Mouse (Mus musculus): ENCODE data around the gene Taf3. TPM values are rescaled to one million over a fixed set of nuclear protein-coding genes. Genes with fewer than 3 reads are reported as not detected.

Taf3 gene
- total RNA-seq (2012; rRNA removed) = 8.3 and 9.1 TPM in 2 replicates
- 10 to 100 TPM in 1 of 2 experiments, not detected in 1; 20.9 TPM for polyA plus RNA-seq (2012; ENCODE audit: insufficient read depth in 1 of 2, insufficient read length in 2 of 2, low read depth in 1 of 2, low replicate concordance in 2 of 2, missing spikeins in 1 of 2)

DNA sequence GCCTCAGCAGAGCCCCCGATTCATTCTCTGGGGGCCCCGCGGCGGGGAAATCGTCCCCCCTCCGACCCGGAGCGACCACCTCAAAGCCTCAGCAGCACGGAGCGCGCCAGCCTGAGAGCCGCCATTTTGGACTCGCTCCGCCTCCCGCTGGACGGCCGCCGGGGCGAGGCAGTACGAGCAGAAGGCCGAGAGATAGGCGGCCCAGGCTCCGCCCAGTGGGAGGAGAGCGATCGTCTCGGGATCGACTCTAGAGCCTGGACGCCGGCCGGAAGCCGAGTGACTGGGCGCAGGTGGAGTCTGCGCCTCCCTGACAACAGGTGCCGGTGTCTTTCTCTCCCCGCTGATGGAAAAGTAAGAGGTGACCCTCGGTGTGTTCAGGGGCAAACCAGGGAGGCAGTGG lies at the start of gene Taf3:
Gene Taf3 (minus strand): TSS at position 136 of the 400 bp plus-strand sequence.
- Histone ChIP-seq H3K36me3 (ENCODE audit: control insufficient read depth in 1 of 2, insufficient read depth in 2 of 2, low read length in 2 of 2) (peaks cover 0 to 5% of the 10 kb centered on the region in 2 experiments; a peak in 1 of 4 replicates), H3K9ac (ENCODE audit: control insufficient read depth, low read depth, low read length, poor library complexity, severe bottlenecking) (peak within 1 kb of the TSS; percentile 96), H3K4me3 (ENCODE audit: control insufficient read depth in 1 of 2, insufficient read depth in 1 of 2, low read depth in 2 of 2, low read length in 2 of 2) (peak within 1 kb of the TSS; percentile 75 to 95), H3K27me3 (ENCODE audit: control insufficient read depth in 1 of 2, insufficient read depth in 2 of 2, low read length in 2 of 2) (no peaks in the 10 kb centered on the region), H3K9me3 (replicated peaks; ENCODE audit: insufficient read depth, low read length) (no peaks in the 10 kb centered on the region), H3K4me1 (ENCODE audit: control insufficient read depth in 1 of 2, insufficient read depth in 2 of 2, low read length in 2 of 2) (peaks cover 0 to 4% of the 10 kb centered on the region in 2 experiments; a peak in 3 of 4 replicates), H3K79me2 (ENCODE audit: control insufficient read depth, insufficient read depth, low read length, poor library complexity) (peaks cover 31% of the 10 kb centered on the region), H3K27ac (ENCODE audit: control insufficient read depth, low read depth, low read length) (peak within 1 kb of the TSS; percentile 51)
- DNase-seq (ENCODE audit: low read depth, low spot score) = peak; percentile 93
- TF ChIP-seq POLR2AphosphoS2 (IDR thresholded peaks at IDR 0.05; ENCODE audit: low read length) (peak; percentile 60; the same call in 1 of the 2 replicates), MYC (IDR thresholded peaks at IDR 0.05; ENCODE audit: low read depth, low read length) (no peak), CTCF (IDR thresholded peaks at IDR 0.05 in 2 of 3, conservative IDR thresholded peaks at IDR 0.05 in 1 of 3; ENCODE audit: control insufficient read depth in 1 of 3, insufficient read depth in 1 of 3, low read depth in 2 of 3, low read length in 3 of 3, poor library complexity in 1 of 3, severe bottlenecking in 1 of 3) (0 out of 6 replicates have a peak, but pooled peaks of 1 of the 3 experiments have one; percentile 15), NELFE (IDR thresholded peaks at IDR 0.05; ENCODE audit: low read depth, low read length) (peak; percentile 52), ELF1 (IDR thresholded peaks at IDR 0.05; ENCODE audit: low read depth, low read length) (peak; percentile 75), MXI1 (IDR thresholded peaks at IDR 0.05; ENCODE audit: low read depth, low read length) (peak; percentile 67; the same call in 1 of the 2 replicates), TBP (IDR thresholded peaks at IDR 0.05; ENCODE audit: low read depth, low read length) (peak; percentile 66; the same call in 1 of the 2 replicates), BHLHE40 (IDR thresholded peaks at IDR 0.05; ENCODE audit: borderline replicate concordance, low read depth, low read length) (no peak), CHD1 (IDR thresholded peaks at IDR 0.05; ENCODE audit: low read depth, low read length) (no peak), ZNF384 (IDR thresholded peaks at IDR 0.05; ENCODE audit: low read depth, low read length) (no peak), CHD2 (IDR thresholded peaks at IDR 0.05; ENCODE audit: low read length) (no peak), MYB (IDR thresholded peaks at IDR 0.05; ENCODE audit: low read depth, low read length) (no peak), ETS1 (IDR thresholded peaks at IDR 0.05; ENCODE audit: low read depth, low read length) (no peak), NRF1 (IDR thresholded peaks at IDR 0.05; ENCODE audit: insufficient read depth, low read depth, low read length, poor library complexity, severe bottlenecking) (peak; percentile 53), TCF12 (IDR thresholded peaks at IDR 0.05; ENCODE audit: low read depth, low read length) (peak; percentile 67; the same call in 1 of the 2 replicates), USF2 (IDR thresholded peaks at IDR 0.05; ENCODE audit: borderline replicate concordance in 1 of 2, insufficient read depth in 1 of 2, low read depth in 1 of 2, low read length in 2 of 2) (no peak), HCFC1 (IDR thresholded peaks at IDR 0.05; ENCODE audit: low read depth, low read length) (peak; percentile 92), SIN3A (IDR thresholded peaks at IDR 0.05; ENCODE audit: low read length) (peak; percentile 96), POLR2A (IDR thresholded peaks at IDR 0.05; ENCODE audit: control insufficient read depth in 1 of 2, insufficient read depth in 1 of 2, low read depth in 1 of 2, low read length in 2 of 2, poor library complexity in 1 of 2) (peak; percentile 73 to 78)

Data from MEL (cell line).